Mouse (Mus musculus) myocyte (in vitro differentiated cells): Measurements from ENCODE around the gene Dlg2. TPM values are rescaled to one million over a fixed set of nuclear protein-coding genes. Genes with fewer than 3 reads are reported as not detected.

Experiments
- H3K27me3 ChIP-seq: one replicate; pipeline ENCODE4 v1.6.1; 2011; ENCODE audit not compliant: control insufficient read depth, insufficient read depth, insufficient read length
- H3K36me3 ChIP-seq: one replicate; pipeline ENCODE4 v1.6.1; 2011; ENCODE audit not compliant: control insufficient read depth, insufficient read depth
- H3K4me2 ChIP-seq: one replicate; pipeline ENCODE4 v1.6.1; 2011; ENCODE audit warnings: low read depth, control low read depth
- H3K4me3 ChIP-seq: one replicate; pipeline ENCODE4 v1.5.1; 2011; ENCODE audit warnings: mild to moderate bottlenecking, control low read depth, moderate library complexity
- H3K79me2 ChIP-seq: one replicate; pipeline ENCODE4 v1.6.1; 2011; ENCODE audit not compliant: control insufficient read depth, insufficient read depth
- H3ac ChIP-seq: one replicate; pipeline ENCODE4 v1.6.1; 2011; ENCODE audit not compliant: control insufficient read depth, insufficient read length
- CEBPB ChIP-seq: IDR thresholded peaks from 2 replicates; pipeline ENCODE4 v1.6.1; 2011; ENCODE audit warnings: mild to moderate bottlenecking, moderate library complexity; ENCODE audit not compliant: poor library complexity, insufficient read depth, severe bottlenecking
- E2F4 ChIP-seq: IDR thresholded peaks from one replicate; pipeline ENCODE4 v1.6.1; 2011; ENCODE audit warnings: mild to moderate bottlenecking, control low read depth, moderate library complexity; ENCODE audit not compliant: insufficient read depth
- MAX ChIP-seq: IDR thresholded peaks from one replicate; pipeline ENCODE4 v1.6.1; 2011; ENCODE audit warnings: low read depth, mild to moderate bottlenecking, control low read depth
- MYOD1 ChIP-seq, 3 experiments: IDR thresholded peaks; one replicate each; pipeline ENCODE4 v1.6.1; 2011; ENCODE audit warnings: control low read depth in 2 of 3, low read depth in 2 of 3, mild to moderate bottlenecking in 2 of 3, moderate library complexity in 1 of 3; ENCODE audit not compliant: insufficient read length in 2 of 3, control insufficient read depth in 1 of 3
- MYOG ChIP-seq, 3 experiments: IDR thresholded peaks; one replicate each; pipeline ENCODE4 v1.6.1; 2011; ENCODE audit warnings: control low read depth in 2 of 3, low read depth in 2 of 3, mild to moderate bottlenecking in 2 of 3; ENCODE audit not compliant: insufficient read length in 2 of 3, control insufficient read depth in 1 of 3, insufficient read depth in 1 of 3
- POLR2A ChIP-seq: IDR thresholded peaks from one replicate; pipeline ENCODE4 v1.6.1; 2011; ENCODE audit warnings: low read depth, mild to moderate bottlenecking, control low read depth, moderate library complexity; ENCODE audit not compliant: insufficient read length
- POLR2AphosphoS2 ChIP-seq: IDR thresholded peaks from one replicate; pipeline ENCODE4 v1.6.1; 2011; ENCODE audit warnings: low read depth, control low read depth; ENCODE audit not compliant: insufficient read length
- REST ChIP-seq: IDR thresholded peaks from one replicate; pipeline ENCODE4 v1.6.1; 2011; ENCODE audit warnings: mild to moderate bottlenecking, control low read depth, moderate library complexity; ENCODE audit not compliant: insufficient read depth, insufficient read length
- SRF ChIP-seq: IDR thresholded peaks from one replicate; pipeline ENCODE4 v1.6.1; 2011; ENCODE audit warnings: low read depth; ENCODE audit not compliant: control insufficient read depth, insufficient read length
- TCF12 ChIP-seq: IDR thresholded peaks from one replicate; pipeline ENCODE4 v1.6.1; 2011; ENCODE audit warnings: mild to moderate bottlenecking, control low read depth; ENCODE audit not compliant: poor library complexity, insufficient read depth, severe bottlenecking
- TCF3 ChIP-seq: IDR thresholded peaks from one replicate; pipeline ENCODE4 v1.6.1; 2011; ENCODE audit warnings: low read depth, control low read depth; ENCODE audit not compliant: insufficient read length
- USF1 ChIP-seq: IDR thresholded peaks from one replicate; pipeline ENCODE4 v1.6.1; 2011; ENCODE audit warnings: low read depth, mild to moderate bottlenecking, control low read depth, moderate library complexity
- polyA plus RNA-seq: library from polyadenylated mRNA; unstranded; fragments of >200 nt; fragmentation: generic; extraction: Trizol; gene quantifications from one replicate; pipeline ENCODE4 v1.2.1, GENCODE M21; 2012; ENCODE audit warnings: missing spikeins

Dlg2 gene
- polyA plus RNA-seq, 1 experiment = 0.65 TPM

GRCm38 (mm10) chr7:92247594-92247993 lies 1771.1 kb downstream of the Dlg2 start:
- no peaks in the 10 kb centered on the region for H3K79me2 ChIP-seq
- H3K36me3 ChIP-seq = no peaks in the 10 kb centered on the region
- H3ac ChIP-seq = no peak overlapping the region
- H3K4me3 ChIP-seq = no peak overlapping the region
- TF ChIP-seq MYOG (IDR thresholded peaks at IDR 0.05; ENCODE audit: control insufficient read depth in 1 of 3, insufficient read depth in 1 of 3, insufficient read length in 2 of 3, low read depth in 2 of 3) = no peak
- no peak overlapping the region for H3K4me2 ChIP-seq
- H3K27me3 ChIP-seq = no peaks in the 10 kb centered on the region

GRCm38 (mm10) chr7:92248619-92249018 lies 1772.1 kb downstream of the Dlg2 start:
- Histone ChIP-seq H3K79me2 (no peaks in the 10 kb centered on the region), H3K4me2 (no peak overlapping the region), H3K4me3 (no peak overlapping the region), H3K36me3 (no peaks in the 10 kb centered on the region), H3ac (no peak overlapping the region), H3K27me3 (no peaks in the 10 kb centered on the region)
- TF ChIP-seq CEBPB = no peak
- TF ChIP-seq MYOD1 (IDR thresholded peaks at IDR 0.05; ENCODE audit: control insufficient read depth in 1 of 3, insufficient read length in 2 of 3, low read depth in 2 of 3) = no peak
- no peak for TF ChIP-seq USF1
- no peak for TF ChIP-seq POLR2AphosphoS2
- no peak for TF ChIP-seq MYOG (IDR thresholded peaks at IDR 0.05; ENCODE audit: control insufficient read depth in 1 of 3, insufficient read depth in 1 of 3, insufficient read length in 2 of 3, low read depth in 2 of 3)
- TF ChIP-seq POLR2A = no peak
- TF ChIP-seq MAX = no peak
- no peak for TF ChIP-seq SRF
- no peak for TF ChIP-seq TCF3
- TF ChIP-seq TCF12 = no peak
- no peak for TF ChIP-seq E2F4
- TF ChIP-seq REST = no peak

- no peak overlapping the region for H3K4me2 ChIP-seq
These were observed 1781.7 kb downstream of the Dlg2 start for GRCm38 (mm10) chr7:92258148-92258547.

DNA sequence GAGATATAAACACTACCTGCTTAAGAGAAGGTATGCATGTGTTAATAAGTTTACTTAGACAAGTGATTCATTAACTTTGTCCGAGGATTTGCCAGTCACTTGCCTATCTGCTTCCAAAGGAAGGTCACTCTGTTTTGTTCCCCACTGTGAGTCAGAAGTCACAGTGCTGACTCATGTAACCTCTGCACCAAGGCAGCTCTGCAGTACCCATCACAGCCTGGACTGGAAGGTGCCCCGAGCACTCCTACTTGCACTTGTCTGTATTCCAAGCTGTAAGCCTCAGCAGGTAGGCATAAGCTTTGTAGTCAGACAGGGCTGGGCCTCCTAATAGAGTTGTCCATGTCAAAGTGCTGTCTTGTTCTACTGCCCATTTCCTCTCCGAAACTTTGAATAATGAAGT lies 1782.2 kb downstream of the Dlg2 start:
- H3ac ChIP-seq = no peak overlapping the region
- TF ChIP-seq TCF12 = no peak
- TF ChIP-seq POLR2A = no peak
- TF ChIP-seq POLR2AphosphoS2 = no peak
- TF ChIP-seq CEBPB = no peak
- TF ChIP-seq USF1 = no peak
- no peaks in the 10 kb centered on the region for H3K79me2 ChIP-seq
- H3K27me3 ChIP-seq = no peaks in the 10 kb centered on the region
- H3K4me3 ChIP-seq = no peak overlapping the region
- H3K36me3 ChIP-seq = no peaks in the 10 kb centered on the region
- H3K4me2 ChIP-seq = no peak overlapping the region

More at GRCm38 (mm10) chr7:92258148-92258547, 1781.7 kb downstream of the Dlg2 start:
- Histone ChIP-seq H3K79me2 (no peaks in the 10 kb centered on the region), H3ac (no peak overlapping the region), H3K4me3 (no peak overlapping the region), H3K27me3 (no peaks in the 10 kb centered on the region), H3K36me3 (no peaks in the 10 kb centered on the region)
- no peak for TF ChIP-seq POLR2AphosphoS2
- no peak for TF ChIP-seq REST

DNA sequence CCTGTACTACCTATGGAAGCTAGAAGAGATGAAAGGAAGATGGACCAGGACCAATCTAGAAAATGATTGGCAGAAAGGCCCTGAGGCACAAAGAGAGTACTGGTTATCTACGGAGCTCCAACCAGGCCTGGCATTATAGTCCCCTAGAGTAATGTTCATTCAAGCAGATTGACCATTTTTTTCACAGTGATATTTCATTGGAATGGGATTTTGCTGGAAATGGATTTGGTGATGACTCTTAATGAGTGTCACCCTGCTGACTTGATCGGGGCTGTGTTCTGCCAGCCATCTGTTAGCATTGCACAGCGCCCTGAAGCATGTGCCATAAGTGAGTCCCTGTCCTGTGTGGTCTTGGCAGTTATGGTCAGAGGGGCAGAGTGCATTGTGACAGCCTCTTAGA lies 1787.9 kb downstream of the Dlg2 start:
- H3K27me3 ChIP-seq = no peaks in the 10 kb centered on the region
- H3K4me3 ChIP-seq = no peak overlapping the region
- H3K79me2 ChIP-seq = no peaks in the 10 kb centered on the region
- no peak overlapping the region for H3ac ChIP-seq
- no peak overlapping the region for H3K4me2 ChIP-seq
- no peaks in the 10 kb centered on the region for H3K36me3 ChIP-seq
- no peak for TF ChIP-seq E2F4
- TF ChIP-seq USF1 = no peak
- no peak for TF ChIP-seq MAX
- no peak for TF ChIP-seq POLR2AphosphoS2
- TF ChIP-seq MYOD1 (IDR thresholded peaks at IDR 0.05; ENCODE audit: control insufficient read depth in 1 of 3, insufficient read length in 2 of 3, low read depth in 2 of 3) = no peak
- TF ChIP-seq CEBPB = no peak
- TF ChIP-seq SRF = no peak
- TF ChIP-seq TCF3 = no peak
- TF ChIP-seq REST = no peak
- no peak for TF ChIP-seq MYOG (IDR thresholded peaks at IDR 0.05; ENCODE audit: control insufficient read depth in 1 of 3, insufficient read depth in 1 of 3, insufficient read length in 2 of 3, low read depth in 2 of 3)
- no peak for TF ChIP-seq TCF12
- no peak for TF ChIP-seq POLR2A

DNA sequence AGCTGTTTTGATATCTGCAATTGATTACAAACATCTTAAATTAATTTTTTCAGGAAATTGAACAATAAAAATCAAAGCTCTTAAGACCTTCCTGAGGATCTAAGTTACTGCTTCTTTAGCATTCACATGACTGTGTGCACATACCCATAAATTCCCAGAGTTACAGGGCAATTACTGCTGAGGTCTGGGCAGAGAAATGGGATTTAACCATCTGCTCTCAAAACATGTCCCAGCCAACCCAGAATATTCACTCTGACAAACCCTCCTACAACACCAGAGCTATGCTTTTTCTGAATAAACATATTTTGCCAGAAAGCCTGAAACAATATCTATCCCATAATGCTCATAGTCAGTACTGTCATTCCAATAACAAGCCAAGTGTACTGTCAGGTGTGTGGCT lies 1788.5 kb downstream of the Dlg2 start:
- no peaks in the 10 kb centered on the region for H3K79me2 ChIP-seq
- H3K27me3 ChIP-seq = no peaks in the 10 kb centered on the region
- H3K4me2 ChIP-seq = no peak overlapping the region
- TF ChIP-seq MYOG (IDR thresholded peaks at IDR 0.05; ENCODE audit: control insufficient read depth in 1 of 3, insufficient read depth in 1 of 3, insufficient read length in 2 of 3, low read depth in 2 of 3) (no peak), SRF (no peak)
- H3ac ChIP-seq = no peak overlapping the region
- H3K4me3 ChIP-seq = no peak overlapping the region
- no peaks in the 10 kb centered on the region for H3K36me3 ChIP-seq
